Mouse (Mus musculus): Measurements from ENCODE around the gene Col11a2.
A peak's percentile ranks its signal among the peaks of the same experiment; 100 is the strongest.

Col11a2 gene

GRCm38 (mm10) chr17:34057224-34057623 is 18.0 kb downstream of the Col11a2 start:
- DNase-seq (ENCODE audit: inconsistent ontology term), result no peak

- peak; percentile 63 for DNase-seq (ENCODE audit: inconsistent ontology term)
Measured at GRCm38 (mm10) chr17:34068864-34069263, 29.6 kb downstream of the Col11a2 start.

DNA sequence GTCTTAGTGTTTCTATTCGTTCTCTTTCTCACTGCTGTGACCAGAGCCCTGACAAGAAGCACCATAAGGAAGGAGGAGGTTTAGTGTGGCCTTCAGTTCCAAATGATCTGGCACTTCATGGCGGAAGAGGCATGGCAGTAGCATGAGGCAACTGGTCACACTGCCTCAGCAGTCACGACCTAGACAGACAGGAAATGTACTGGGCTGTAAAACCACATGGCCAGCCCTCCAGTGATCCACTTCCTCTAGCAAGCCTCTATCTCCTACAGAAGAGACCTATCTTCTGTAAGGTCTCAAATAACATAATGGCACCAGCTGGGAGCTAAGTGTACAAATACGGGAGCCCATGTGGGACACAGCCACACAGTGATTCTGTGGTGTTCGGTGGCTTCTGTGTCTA is 32.9 kb downstream of the Col11a2 start:
- DNase-seq (ENCODE audit: inconsistent ontology term), result no peak

DNA sequence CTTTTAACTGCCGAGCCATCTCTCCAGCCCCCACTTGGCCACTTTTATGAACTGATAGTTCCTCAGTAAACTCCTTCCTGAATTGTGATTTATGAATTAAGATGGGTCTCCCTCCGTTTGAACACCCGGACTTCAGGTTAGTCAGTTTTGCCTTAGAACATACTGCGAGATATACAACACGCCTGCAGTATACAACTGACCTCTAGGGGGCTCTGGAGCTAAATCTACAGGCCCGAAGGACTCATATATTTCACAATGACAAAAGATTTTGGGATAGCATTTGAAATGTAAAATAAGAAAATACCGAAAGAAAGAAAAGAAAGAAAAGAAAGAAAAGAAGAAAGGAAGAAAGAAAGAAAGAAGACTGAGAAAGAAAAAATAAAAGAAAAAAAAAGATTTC is 36.0 kb downstream of the Col11a2 start:
- peak; percentile 5 for DNase-seq (ENCODE audit: inconsistent ontology term)

GRCm38 (mm10) chr17:34077549-34077948 is 38.3 kb downstream of the Col11a2 start:
- DNase-seq (ENCODE audit: inconsistent ontology term), result peak; percentile 67

GRCm38 (mm10) chr17:34078148-34078547 is 38.9 kb downstream of the Col11a2 start:
- DNase-seq (ENCODE audit: inconsistent ontology term), result no peak

DNA sequence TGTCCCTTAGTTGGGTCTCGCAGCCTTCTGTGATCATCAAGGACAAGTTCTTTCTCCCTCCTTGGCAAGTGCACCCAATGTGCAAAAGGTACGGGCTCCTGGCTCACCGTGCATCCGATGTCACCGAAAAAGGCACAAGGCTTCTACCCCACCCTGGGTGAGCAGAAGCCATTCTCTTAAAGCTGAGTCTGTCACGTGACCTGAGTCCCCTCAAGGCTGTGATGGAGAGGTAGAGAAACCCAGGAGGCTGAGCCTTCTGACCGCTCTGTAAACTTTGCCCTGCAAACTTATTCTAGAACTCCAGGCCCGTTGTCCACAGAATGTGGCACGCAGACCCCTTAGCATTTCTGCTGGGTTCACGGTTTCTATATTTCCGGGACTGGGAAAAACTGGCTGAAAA is 39.8 kb downstream of the Col11a2 start:
- DNase-seq (ENCODE audit: inconsistent ontology term), result no peak

DNA sequence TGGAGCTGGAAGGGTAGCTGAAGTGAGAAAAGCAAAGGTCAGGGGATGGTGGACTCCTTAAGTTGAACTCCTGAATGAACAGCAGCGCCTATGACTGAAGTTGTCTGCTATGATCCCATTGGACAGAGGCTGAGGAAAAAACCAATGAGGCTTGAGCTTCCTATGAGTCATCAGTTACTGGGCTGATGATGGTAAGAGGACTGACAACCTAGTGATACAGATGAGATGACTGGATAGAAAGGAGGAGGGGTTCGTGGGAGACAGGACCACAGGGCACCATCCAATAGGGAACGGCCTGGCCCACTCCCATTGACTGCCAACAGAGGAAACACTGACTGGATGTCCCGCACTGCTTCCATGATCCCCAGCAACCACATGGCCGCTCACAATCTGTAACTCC is 40.4 kb downstream of the Col11a2 start:
- DNase-seq (ENCODE audit: inconsistent ontology term), result peak; percentile 70

- DNase-seq (ENCODE audit: inconsistent ontology term), result no peak
Measured at GRCm38 (mm10) chr17:34083104-34083503, 43.9 kb downstream of the Col11a2 start.

DNA sequence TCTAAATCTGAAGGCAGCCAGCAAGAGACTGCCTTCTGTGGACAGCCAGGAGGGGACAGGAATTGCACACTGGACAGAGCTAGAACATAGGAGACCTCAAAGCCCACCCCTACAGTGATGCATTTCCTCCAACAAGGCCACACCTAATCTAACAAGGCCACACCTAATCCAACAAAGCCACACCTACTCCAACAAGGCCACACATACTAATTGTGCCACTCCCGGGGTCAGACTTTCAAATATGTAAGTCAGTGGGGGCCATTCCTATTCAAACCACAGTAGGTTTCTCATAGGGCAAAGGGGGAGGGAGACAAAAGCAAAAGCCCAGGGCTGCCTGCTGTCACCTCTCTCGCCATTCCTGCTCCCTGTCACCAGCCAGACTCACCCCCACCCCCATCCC is 48.1 kb downstream of the Col11a2 start:
- DNase-seq (ENCODE audit: inconsistent ontology term), result no peak

DNA sequence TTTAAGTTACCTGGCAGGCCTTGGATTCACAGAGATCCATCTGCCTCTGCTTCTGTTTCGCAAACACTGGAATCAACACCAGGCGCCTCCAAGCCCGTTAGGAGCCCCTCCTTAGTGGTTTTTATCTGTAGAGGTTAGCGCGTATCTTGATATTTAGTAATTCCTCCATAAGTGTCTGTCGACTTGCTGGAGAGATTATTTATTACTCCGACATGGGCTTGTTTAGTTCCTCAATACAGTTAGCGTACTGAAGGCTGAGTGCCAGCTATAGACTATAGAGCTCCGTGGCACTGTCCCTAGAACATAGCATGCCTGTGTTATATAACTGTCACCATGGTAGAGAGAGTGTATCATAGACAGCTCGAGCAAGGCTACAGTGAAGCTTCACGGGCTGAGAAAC is 48.9 kb downstream of the Col11a2 start:
- DNase-seq (ENCODE audit: inconsistent ontology term), result no peak

DNA sequence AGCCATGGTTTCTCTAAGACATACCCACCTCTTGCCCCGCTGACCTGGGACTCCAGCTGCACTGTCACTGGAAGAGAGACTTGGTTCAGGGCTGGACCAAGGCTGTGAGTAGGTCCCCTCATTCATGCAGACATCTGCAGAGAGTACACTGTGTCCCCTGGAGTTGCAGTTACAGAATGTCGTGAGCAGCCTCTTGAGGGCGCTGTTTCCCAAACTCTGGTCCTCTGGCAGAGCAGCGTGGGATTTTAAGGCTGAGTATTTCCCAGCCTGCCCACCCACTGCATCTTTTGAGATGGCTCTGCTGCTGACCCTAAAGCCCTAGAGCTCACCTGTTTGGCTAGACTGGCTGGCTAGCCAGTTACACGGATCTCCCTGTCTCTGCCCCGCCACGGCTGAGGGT is 51.7 kb downstream of the Col11a2 start:
- no peak for DNase-seq (ENCODE audit: inconsistent ontology term)

DNA sequence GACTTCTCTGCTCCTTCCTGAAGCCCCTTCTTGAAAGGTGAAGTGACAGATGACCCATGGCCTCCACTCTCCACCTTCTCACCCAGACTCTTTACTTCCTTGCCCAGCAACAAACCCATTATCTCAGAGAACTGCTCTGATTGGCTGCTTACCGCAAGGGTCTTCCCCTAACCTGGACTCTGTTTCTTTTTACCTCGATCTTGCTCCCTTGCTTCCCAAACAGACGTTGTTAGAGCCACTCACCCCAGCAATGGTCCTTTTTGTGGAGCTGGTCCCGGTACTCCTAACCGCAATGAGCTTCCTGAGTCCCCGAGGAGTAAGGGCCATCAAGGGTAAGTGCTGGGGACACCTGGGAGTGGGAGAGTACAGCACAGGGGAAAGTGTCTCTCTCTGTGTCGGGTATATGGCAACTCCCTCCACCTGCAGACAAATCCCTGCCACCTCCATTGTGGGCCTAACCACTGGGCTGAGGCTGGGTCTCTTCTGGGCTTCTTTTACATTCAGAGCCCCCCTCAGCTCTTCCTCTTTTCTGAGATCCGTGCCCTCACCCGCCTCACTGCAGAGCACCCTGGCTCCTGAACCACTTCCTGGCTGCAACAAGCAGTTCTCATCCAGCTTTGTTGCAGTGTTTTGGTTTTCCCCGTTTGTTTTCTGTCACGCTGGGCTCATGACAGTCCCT is 53.1 kb downstream of the Col11a2 start, which contains the start of gene H2-Oa:
Gene H2-Oa, plus strand, starts transcription at position 144 of the 679 bp plus-strand sequence.
- DNase-seq (ENCODE audit: inconsistent ontology term), result no peak

DNA sequence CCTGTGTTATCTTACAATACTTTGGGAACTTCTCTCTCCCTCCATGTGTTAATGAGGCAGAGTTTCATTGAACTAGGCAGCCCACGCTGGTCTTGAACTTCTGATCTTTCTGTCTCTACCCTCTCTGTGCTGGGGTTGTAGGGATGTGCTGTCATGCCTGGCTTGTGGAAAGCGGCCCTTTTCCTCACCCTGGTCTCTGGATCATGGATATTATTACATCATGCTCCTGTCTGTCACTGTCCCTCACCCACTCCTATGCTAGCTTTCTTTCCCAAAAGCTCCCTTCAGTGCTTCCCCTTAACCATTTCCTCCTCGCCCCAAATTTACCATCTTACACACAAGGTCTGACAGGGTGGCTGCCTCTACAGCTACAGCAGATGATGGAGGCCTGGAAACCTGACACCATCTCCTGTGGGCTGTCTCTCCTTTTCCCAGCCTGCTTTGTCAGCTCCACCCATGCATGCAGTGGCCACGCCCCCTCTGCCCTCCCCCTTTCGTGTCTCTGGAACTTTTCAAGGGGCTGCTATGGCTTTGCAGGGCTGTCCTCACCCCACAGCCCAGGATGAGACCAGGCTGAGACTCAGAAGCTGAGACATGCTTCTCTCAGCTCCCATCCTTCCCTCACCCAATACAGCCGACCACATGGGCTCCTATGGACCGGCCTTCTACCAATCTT is 54.1 kb downstream of the Col11a2 start:
- DNase-seq (ENCODE audit: inconsistent ontology term), result no peak

DNA sequence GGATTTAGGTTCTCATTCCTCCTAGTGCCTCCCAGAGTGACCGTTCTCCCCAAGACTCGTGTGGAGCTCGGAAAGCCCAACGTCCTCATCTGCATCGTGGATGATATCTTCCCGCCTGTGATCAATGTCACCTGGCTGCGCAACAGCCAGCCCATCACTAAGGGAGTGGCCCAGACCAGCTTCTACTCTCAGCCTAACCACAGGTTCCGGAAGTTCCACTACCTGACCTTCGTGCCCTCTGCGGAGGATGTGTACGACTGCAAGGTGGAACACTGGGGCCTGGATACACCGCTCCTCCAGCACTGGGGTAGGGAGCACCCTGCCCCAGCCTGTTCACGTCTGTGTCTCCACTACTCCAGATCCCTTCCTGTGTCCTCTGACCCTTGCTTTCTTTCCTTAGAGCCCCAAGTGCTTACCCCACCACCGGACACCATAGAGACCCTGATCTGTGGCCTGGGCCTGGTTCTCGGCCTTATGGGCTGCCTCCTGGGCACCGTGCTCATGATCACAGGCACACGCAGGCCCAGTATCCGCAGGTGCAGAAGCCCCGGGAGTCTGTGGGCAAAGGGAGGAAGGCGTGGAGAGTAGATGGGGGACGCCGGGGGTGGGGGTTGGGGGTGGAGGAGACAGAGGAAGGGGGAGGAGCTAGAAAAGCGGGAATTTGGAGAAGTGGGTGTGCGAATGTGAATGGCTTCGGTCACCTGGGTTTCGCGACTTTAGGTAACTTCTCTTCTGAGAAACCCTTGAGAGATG is 55.2 kb downstream of the Col11a2 start:
- no peak for DNase-seq (ENCODE audit: inconsistent ontology term)

DNA sequence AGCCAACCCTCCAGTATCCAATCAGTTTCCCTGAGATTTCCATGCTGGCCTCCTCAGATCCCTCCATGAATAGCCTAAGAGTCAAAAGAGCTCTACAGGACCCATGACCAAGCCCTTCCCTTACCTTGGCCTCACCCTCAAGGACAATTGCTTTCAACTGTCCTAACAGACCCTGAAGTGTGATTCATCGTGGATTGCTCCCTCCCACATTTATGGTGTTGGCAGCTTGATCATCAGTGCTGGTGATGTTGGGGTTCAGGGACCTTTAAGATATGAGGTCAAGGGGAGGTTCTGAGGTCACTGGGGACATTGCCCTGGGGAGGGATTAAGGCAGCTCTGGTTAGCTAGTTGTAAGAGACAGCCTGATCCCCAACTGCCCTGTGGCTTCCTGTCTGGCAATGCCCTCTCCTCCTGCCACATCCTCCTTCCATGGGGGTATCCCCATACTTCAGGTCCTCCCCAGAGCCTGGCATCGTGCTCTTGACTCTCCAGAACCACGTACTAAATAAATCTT is 57.3 kb downstream of the Col11a2 start:
- DNase-seq (ENCODE audit: inconsistent ontology term), result no peak

DNA sequence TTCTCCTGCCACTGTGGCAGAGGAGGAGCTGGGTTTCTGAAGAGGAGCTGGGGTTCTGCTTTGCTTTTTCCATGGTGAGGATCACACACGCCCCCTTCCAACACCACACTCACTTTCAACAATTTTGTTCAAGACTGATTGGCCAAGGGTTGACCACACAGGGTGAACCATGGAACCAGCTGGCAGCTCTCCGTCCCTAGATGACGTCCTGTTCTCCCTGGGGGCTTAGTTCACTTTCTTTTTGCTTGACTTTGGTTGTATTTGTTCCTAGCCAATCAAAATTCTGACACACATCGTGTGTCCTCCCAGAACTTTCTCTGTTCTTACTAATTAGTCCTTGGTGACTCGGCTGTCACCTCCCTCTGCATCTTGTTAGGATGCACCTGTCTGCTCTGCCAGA is 58.0 kb downstream of the Col11a2 start:
- DNase-seq (ENCODE audit: inconsistent ontology term), result no peak

DNA sequence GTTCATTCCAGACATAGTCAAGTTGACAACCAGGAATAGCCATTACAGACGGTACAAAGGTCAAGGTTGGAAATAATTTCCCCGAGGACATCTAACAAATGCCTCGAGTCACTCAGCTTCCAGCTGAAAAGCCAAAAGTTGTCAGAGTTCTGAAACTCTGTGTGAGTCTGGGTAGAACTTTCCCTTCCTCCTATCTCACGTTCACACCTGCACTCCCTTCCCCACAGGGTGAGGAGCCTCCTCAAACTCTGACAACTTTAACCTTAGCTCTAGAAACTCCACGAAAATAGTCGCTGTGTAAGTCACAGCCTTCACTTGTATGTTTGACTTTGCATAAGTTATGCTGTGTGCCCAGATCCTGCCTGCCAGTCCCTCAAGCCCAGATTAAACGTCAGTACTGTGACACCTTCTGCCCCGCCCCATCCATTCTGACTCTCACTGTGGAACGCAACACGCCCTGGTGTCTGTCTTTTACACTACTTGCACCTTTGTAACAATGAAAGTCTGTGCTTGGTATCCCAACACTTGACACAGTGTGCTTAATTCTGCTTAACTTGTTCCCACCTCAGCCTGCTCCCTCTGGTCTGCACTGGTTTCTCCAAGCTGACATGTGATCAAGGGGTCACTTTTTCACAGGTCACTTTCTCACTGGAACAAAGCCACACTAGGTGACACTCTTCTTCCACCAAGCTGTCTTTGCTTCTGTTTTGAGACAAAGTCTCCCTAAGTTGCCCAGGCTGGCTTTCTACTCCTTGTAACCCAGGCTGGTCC is 59.7 kb downstream of the Col11a2 start:
- DNase-seq (ENCODE audit: inconsistent ontology term), result no peak

DNA sequence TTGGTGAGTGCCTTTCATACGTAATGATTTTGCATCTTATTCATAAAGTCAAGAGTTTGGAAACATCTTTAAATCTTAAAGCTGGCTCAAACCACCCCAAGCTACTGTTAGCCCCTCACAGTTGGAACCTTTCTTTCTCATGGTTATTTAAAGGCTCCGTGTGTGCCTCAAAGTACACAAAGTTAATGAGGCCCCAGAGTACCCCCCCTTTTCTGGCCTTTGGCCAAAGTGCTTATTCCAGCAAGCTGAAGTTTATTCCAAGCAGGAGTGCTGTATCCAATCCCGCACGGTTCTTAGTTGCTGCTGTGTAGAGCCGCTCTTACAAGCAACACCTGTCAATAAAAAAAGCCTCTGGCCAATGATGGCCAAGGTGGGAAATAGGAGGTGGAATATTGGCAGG is 60.3 kb downstream of the Col11a2 start:
- DNase-seq (ENCODE audit: inconsistent ontology term), result no peak

GRCm38 (mm10) chr17:34101185-34101584 is 61.9 kb downstream of the Col11a2 start:
- no peak for DNase-seq (ENCODE audit: inconsistent ontology term)

DNA sequence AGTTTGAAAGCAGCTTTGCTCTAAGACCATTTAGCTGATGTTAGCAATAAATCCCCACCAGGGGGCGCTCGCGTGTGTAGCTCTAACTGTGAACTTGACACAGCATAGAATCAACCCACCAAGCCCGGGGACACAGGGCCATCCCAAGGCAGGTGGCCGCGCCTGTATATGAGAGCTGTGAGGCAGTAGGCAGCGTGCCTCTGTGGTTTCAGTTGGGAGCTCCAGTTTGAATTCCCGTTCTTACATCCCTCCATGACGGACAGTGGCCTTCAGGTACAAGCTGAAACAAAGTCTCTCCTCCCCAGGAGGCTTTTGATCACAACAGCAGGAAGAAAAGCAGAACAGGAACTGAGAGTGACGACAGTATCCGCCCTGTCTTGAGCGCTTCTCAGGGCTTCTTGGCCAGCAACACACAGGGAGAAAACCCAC is 62.4 kb downstream of the Col11a2 start:
- DNase-seq (ENCODE audit: inconsistent ontology term), result peak; percentile 94

- no peak for DNase-seq (ENCODE audit: inconsistent ontology term)
Measured at GRCm38 (mm10) chr17:34102831-34103230, 63.6 kb downstream of the Col11a2 start.
